Comparison of ENCODE assay signal across 23 mouse cellular contexts in genomic region chr1:39460495-39460894, GRCm38 (mm10). TPM values are rescaled to one million over a fixed set of nuclear protein-coding genes. Genes with fewer than 3 reads are reported as not detected.
DNase-seq lines count a peak whose midpoint lies in the region; ATAC-seq and TF ChIP-seq lines count a peak whose summit lies in the region.
"Had no signal": no experiment of that assay in that cellular context is flagged by ENCODE, and none has a peak within 500 bp of the region (broad histone marks: within the 10 kb centered on the region; RNA-seq: fewer than 3 reads in every experiment).

No protein-coding gene starts in this region.

- 80% methylated on average over 5 of the region's 5 CpGs for WGBS in forebrain, embryonic 10.5 days
- WGBS in forebrain, embryonic 13.5 days, result 54% methylated on average over 5 of the region's 5 CpGs
- 15% methylated on average over 5 of the region's 5 CpGs for WGBS in liver, embryonic 13.5 days (ENCODE audit: insufficient replicate concordance)
- WGBS in liver, postnatal 0 days (ENCODE audit: insufficient replicate concordance), result 54% methylated on average over 5 of the region's 5 CpGs
- WGBS in stomach, postnatal 0 days, result 87% methylated on average over 5 of the region's 5 CpGs
- WGBS in midbrain, embryonic 10.5 days, result 87% methylated on average over 5 of the region's 5 CpGs

- H3K9me3 ChIP-seq in forebrain, embryonic 10.5 days, result no peaks in the 10 kb centered on the region
- no peaks in the 10 kb centered on the region for H3K9me3 ChIP-seq in forebrain, embryonic 13.5 days (replicated peaks)
- no peaks in the 10 kb centered on the region for H3K9me3 ChIP-seq in G1E (replicated peaks)
- no peaks in the 10 kb centered on the region for H3K9me3 ChIP-seq in liver, embryonic 13.5 days (replicated peaks)
- H3K9me3 ChIP-seq in liver, postnatal 0 days (ENCODE audit: low read length), result no peaks in the 10 kb centered on the region
- H3K9me3 ChIP-seq in stomach, postnatal 0 days (ENCODE audit: control insufficient read depth, low read length), result no peaks in the 10 kb centered on the region
- no peaks in the 10 kb centered on the region for H3K9me3 ChIP-seq in midbrain, embryonic 10.5 days (replicated peaks)
- H3K9me3 ChIP-seq: embryonic facial prominence, embryonic 13.5 days; heart, embryonic 10.5 days; hindbrain, embryonic 12.5 days had no signal

- no peak for TF ChIP-seq CTCF in G1E (IDR thresholded peaks at IDR 0.05; ENCODE audit: low read depth, low read length)
- no peak for TF ChIP-seq CTCF in liver, postnatal 0 days (IDR thresholded peaks at IDR 0.05; ENCODE audit: low read depth)
- no peak for TF ChIP-seq CTCF in stomach, postnatal 0 days (IDR thresholded peaks at IDR 0.05; ENCODE audit: low read depth)

- no peak for ATAC-seq in forebrain, embryonic 13.5 days
- ATAC-seq in G1E (ENCODE audit: extremely low read depth, insufficient number of reproducible peaks, low FRiP score, poor library complexity, severe bottlenecking), result peak; percentile 50
- peak; percentile 62 for ATAC-seq in liver, embryonic 13.5 days (ENCODE audit: low read depth)
- no peak for ATAC-seq in liver, postnatal 0 days
- ATAC-seq in stomach, postnatal 0 days (ENCODE audit: low FRiP score, low TSS enrichment), result no peak
- ATAC-seq: forebrain, embryonic 14.5 days; hindbrain, embryonic 16.5 days had no signal

- H3K36me3 ChIP-seq in forebrain, embryonic 10.5 days (replicated peaks), result no peaks in the 10 kb centered on the region
- no peaks in the 10 kb centered on the region for H3K36me3 ChIP-seq in forebrain, embryonic 13.5 days (ENCODE audit: poor library complexity, severe bottlenecking)
- peaks cover 27% of the 10 kb centered on the region for H3K36me3 ChIP-seq in G1E (replicated peaks)
- no peaks in the 10 kb centered on the region for H3K36me3 ChIP-seq in liver, embryonic 13.5 days
- no peaks in the 10 kb centered on the region for H3K36me3 ChIP-seq in liver, postnatal 0 days (replicated peaks; ENCODE audit: insufficient read depth, low read length)
- no peaks in the 10 kb centered on the region for H3K36me3 ChIP-seq in stomach, postnatal 0 days (ENCODE audit: control insufficient read depth, insufficient read depth, low read length)
- H3K36me3 ChIP-seq in midbrain, embryonic 10.5 days, result no peaks in the 10 kb centered on the region
- H3K36me3 ChIP-seq: embryonic facial prominence, embryonic 13.5 days; heart, embryonic 10.5 days; hindbrain, embryonic 12.5 days had no signal

- DNase-seq in forebrain, embryonic 10.5 days (ENCODE audit: extremely low spot score, low spot score), result no peak
- DNase-seq in G1E (ENCODE audit: low spot score), result peak; percentile 59
- DNase-seq in liver, embryonic 13.5 days, result no peak
- no peak for DNase-seq in liver, postnatal 0 days
- no peak for DNase-seq in stomach, postnatal 0 days (ENCODE audit: low spot score)
- DNase-seq in midbrain, embryonic 10.5 days (ENCODE audit: low spot score), result no peak
- no peak for DNase-seq in cerebellum, postnatal 25 days
- DNase-seq: adrenal gland, adult 8-10 months; adrenal gland, postnatal 36 days; B cell, adult 2 months; cerebellum, adult 11 months; cerebellum, adult 9-10 months; cerebellum, postnatal 36 days; gastrocnemius, postnatal 10 days; heart, adult 18-20 months; heart, postnatal 10 days; heart, postnatal 4 days had no signal

- 0 out of 2 replicates have a peak overlapping the region, but pooled peaks have one; percentile 22 for H3K27ac ChIP-seq in forebrain, embryonic 10.5 days
- H3K27ac ChIP-seq in forebrain, embryonic 13.5 days, result no peak overlapping the region
- H3K27ac ChIP-seq in liver, embryonic 13.5 days, result peak overlapping the region; percentile 76
- H3K27ac ChIP-seq in liver, postnatal 0 days (ENCODE audit: low read depth), result peak overlapping the region; percentile 51
- H3K27ac ChIP-seq in stomach, postnatal 0 days (replicated peaks), result no peak overlapping the region
- no peak overlapping the region for H3K27ac ChIP-seq in midbrain, embryonic 10.5 days (replicated peaks)
- H3K27ac ChIP-seq: embryonic facial prominence, embryonic 13.5 days; heart, embryonic 10.5 days; hindbrain, embryonic 12.5 days had no signal

- 0 out of 2 replicates have a peak, but pooled peaks cover 6% of the 10 kb centered on the region for H3K4me1 ChIP-seq in forebrain, embryonic 10.5 days
- H3K4me1 ChIP-seq in forebrain, embryonic 13.5 days, result 0 out of 2 replicates have a peak, but pooled peaks cover 4% of the 10 kb centered on the region
- H3K4me1 ChIP-seq in G1E (ENCODE audit: insufficient read depth, low read depth, low read length), result peaks cover 87% of the 10 kb centered on the region
- H3K4me1 ChIP-seq in liver, embryonic 13.5 days (replicated peaks), result peaks cover 70% of the 10 kb centered on the region
- H3K4me1 ChIP-seq in liver, postnatal 0 days (ENCODE audit: insufficient read depth), result peaks cover 44% of the 10 kb centered on the region
- H3K4me1 ChIP-seq in stomach, postnatal 0 days (replicated peaks; ENCODE audit: control insufficient read depth, insufficient read depth), result no peaks in the 10 kb centered on the region
- H3K4me1 ChIP-seq in midbrain, embryonic 10.5 days, result no peaks in the 10 kb centered on the region
- H3K4me1 ChIP-seq: hindbrain, embryonic 12.5 days had no signal

- H3K9ac ChIP-seq in forebrain, embryonic 13.5 days, result no peak overlapping the region
- H3K9ac ChIP-seq in liver, embryonic 13.5 days, result peak overlapping the region; percentile 34; the same call in 1 of the 2 replicates
- H3K9ac ChIP-seq in liver, postnatal 0 days (replicated peaks), result no peak overlapping the region
- H3K9ac ChIP-seq in stomach, postnatal 0 days (ENCODE audit: low read length), result no peak overlapping the region
- H3K9ac ChIP-seq: embryonic facial prominence, embryonic 13.5 days; hindbrain, embryonic 12.5 days had no signal

- no peak overlapping the region for H3K4me2 ChIP-seq in forebrain, embryonic 13.5 days
- H3K4me2 ChIP-seq in liver, embryonic 13.5 days, result peak overlapping the region; percentile 26; the same call in 1 of the 2 replicates
- no peak overlapping the region for H3K4me2 ChIP-seq in liver, postnatal 0 days (ENCODE audit: low read depth, low read length)
- H3K4me2 ChIP-seq in stomach, postnatal 0 days (replicated peaks; ENCODE audit: low read depth), result no peak overlapping the region
- H3K4me2 ChIP-seq: embryonic facial prominence, embryonic 13.5 days; hindbrain, embryonic 12.5 days had no signal

- H3K4me3 ChIP-seq in forebrain, embryonic 10.5 days, result no peak overlapping the region
- H3K4me3 ChIP-seq in forebrain, embryonic 13.5 days, result no peak overlapping the region
- H3K4me3 ChIP-seq in G1E (ENCODE audit: low read depth, low read length), result peak overlapping the region; percentile 9; the same call in 1 of the 2 replicates
- H3K4me3 ChIP-seq in liver, embryonic 13.5 days (replicated peaks), result no peak overlapping the region
- H3K4me3 ChIP-seq in liver, postnatal 0 days (ENCODE audit: low read depth, low read length), result no peak overlapping the region
- H3K4me3 ChIP-seq in stomach, postnatal 0 days (ENCODE audit: low read depth, low read length), result no peak overlapping the region
- H3K4me3 ChIP-seq in midbrain, embryonic 10.5 days, result no peak overlapping the region
- H3K4me3 ChIP-seq: embryonic facial prominence, embryonic 13.5 days; heart, embryonic 10.5 days; hindbrain, embryonic 12.5 days had no signal

- no peaks in the 10 kb centered on the region for H3K27me3 ChIP-seq in forebrain, embryonic 10.5 days (ENCODE audit: poor library complexity, severe bottlenecking)
- no peaks in the 10 kb centered on the region for H3K27me3 ChIP-seq in forebrain, embryonic 13.5 days
- no peaks in the 10 kb centered on the region for H3K27me3 ChIP-seq in G1E (ENCODE audit: insufficient read depth, low read length)
- H3K27me3 ChIP-seq in liver, embryonic 13.5 days, result no peaks in the 10 kb centered on the region
- H3K27me3 ChIP-seq in liver, postnatal 0 days (ENCODE audit: insufficient read depth, low read length), result no peaks in the 10 kb centered on the region
- no peaks in the 10 kb centered on the region for H3K27me3 ChIP-seq in stomach, postnatal 0 days (ENCODE audit: control insufficient read depth, insufficient read depth, low read length)
- no peaks in the 10 kb centered on the region for H3K27me3 ChIP-seq in midbrain, embryonic 10.5 days (ENCODE audit: low read depth, poor library complexity, severe bottlenecking)
- H3K27me3 ChIP-seq: embryonic facial prominence, embryonic 13.5 days; hindbrain, embryonic 12.5 days had no signal

- TF ChIP-seq EP300 in liver, postnatal 0 days (IDR thresholded peaks at IDR 0.05; ENCODE audit: low read depth), result peak; percentile 81
- no peak for TF ChIP-seq EP300 in stomach, postnatal 0 days (optimal IDR thresholded peaks at IDR 0.05)

RNA-seq across cellular contexts. Expression of gene Tbc1d8, which starts 18.1 kb away (rescaled TPM):
- polyA plus RNA-seq in forebrain, embryonic 10.5 days (2016; fragmentation: Nextera tagmentation; extraction: Ambion mirVana), result 4.5 and 6.7 TPM in 2 replicates
- polyA plus RNA-seq in forebrain, embryonic 13.5 days (2015; fragmentation: Nextera tagmentation; extraction: Ambion mirVana), result 6.1 and 6.9 TPM in 2 replicates
- total RNA-seq in G1E (2014; fragmentation: Nextera tagmentation) (3.5 and 5.7 TPM in 2 replicates), G1E (2017) (6.9 and 8.4 TPM in 2 replicates)
- polyA plus RNA-seq in G1E (2012), result 3.9 TPM in 2 replicates
- polyA plus RNA-seq in liver, embryonic 13.5 days (2015; fragmentation: Nextera tagmentation; extraction: Ambion mirVana), result 2.7 and 3.0 TPM in 2 replicates
- polyA plus RNA-seq in liver, postnatal 0 days (2015; fragmentation: Nextera tagmentation; extraction: Ambion mirVana), result 7.2 and 8.8 TPM in 2 replicates
- polyA plus RNA-seq in stomach, postnatal 0 days (2015; fragmentation: Nextera tagmentation; extraction: Ambion mirVana), result 5.3 and 7.3 TPM in 2 replicates
- polyA plus RNA-seq in midbrain, embryonic 10.5 days (2016; fragmentation: Nextera tagmentation; extraction: Ambion mirVana), result 5.9 TPM in 2 replicates

Comparison
In these comparisons a context has a peak if more than half of its experiments do, and no peak if none do; other contexts are left out.
1. H3K27ac ChIP-seq: peak in forebrain, embryonic 10.5 days (single experiment), liver, embryonic 13.5 days (single experiment) and liver, postnatal 0 days (single experiment); none in forebrain, embryonic 13.5 days (single experiment), stomach, postnatal 0 days (single experiment) and midbrain, embryonic 10.5 days (single experiment).
2. ATAC-seq: peak in G1E (single experiment) and liver, embryonic 13.5 days (single experiment); none in forebrain, embryonic 13.5 days (single experiment), liver, postnatal 0 days (single experiment) and stomach, postnatal 0 days (single experiment).